Mouse (Mus musculus): Measurements from ENCODE around the gene Etv5. TPM values are rescaled to one million over a fixed set of nuclear protein-coding genes. Genes with fewer than 3 reads are reported as not detected.

Etv5 gene
- polyA plus RNA-seq, 1 experiment = 6.5 TPM

DNA sequence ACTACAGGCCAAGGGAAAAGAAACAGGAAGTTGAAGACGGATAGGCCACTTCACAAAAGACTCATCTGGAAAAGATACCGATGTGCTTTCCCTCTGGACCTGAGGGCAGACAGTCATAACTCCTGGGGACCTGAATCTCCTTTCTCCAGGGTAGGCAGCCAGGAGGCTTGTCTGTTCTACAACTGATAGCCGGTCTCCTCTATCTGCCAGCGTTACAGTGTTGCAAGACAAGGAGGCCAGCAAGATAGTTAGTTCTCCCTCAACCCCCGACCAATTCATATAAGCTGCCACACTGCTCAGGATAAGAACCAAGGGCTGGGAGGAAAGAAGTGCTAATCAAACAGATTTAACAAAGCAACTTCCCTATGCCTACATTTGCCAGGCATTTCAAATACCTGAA, 29.5 kb downstream of the Etv5 start:
- H3K4me3 ChIP-seq (ENCODE audit: extremely low read depth, insufficient read depth, insufficient read length) = no peak overlapping the region
- H3K36me3 ChIP-seq (ENCODE audit: control insufficient read depth, insufficient read depth, low read length) = no peaks in the 10 kb centered on the region
- no peak for DNase-seq (ENCODE audit: low read depth in 1 of 2, low spot score in 2 of 2)
- H3K4me1 ChIP-seq (ENCODE audit: control insufficient read depth, insufficient read depth, insufficient read length) = no peaks in the 10 kb centered on the region
- H3K27ac ChIP-seq (ENCODE audit: insufficient read depth, low read length) = no peak overlapping the region
- no peaks in the 10 kb centered on the region for H3K27me3 ChIP-seq (ENCODE audit: control insufficient read depth, insufficient read depth, low read length)
- TF ChIP-seq POLR2A (IDR thresholded peaks at IDR 0.05; ENCODE audit: low read depth, low read length) (no peak), CTCF (IDR thresholded peaks at IDR 0.05; ENCODE audit: extremely low read depth, insufficient read depth, insufficient read length, insufficient replicate concordance) (no peak)
- 82% methylated on average over 5 of the region's 5 CpGs for WGBS

DNA sequence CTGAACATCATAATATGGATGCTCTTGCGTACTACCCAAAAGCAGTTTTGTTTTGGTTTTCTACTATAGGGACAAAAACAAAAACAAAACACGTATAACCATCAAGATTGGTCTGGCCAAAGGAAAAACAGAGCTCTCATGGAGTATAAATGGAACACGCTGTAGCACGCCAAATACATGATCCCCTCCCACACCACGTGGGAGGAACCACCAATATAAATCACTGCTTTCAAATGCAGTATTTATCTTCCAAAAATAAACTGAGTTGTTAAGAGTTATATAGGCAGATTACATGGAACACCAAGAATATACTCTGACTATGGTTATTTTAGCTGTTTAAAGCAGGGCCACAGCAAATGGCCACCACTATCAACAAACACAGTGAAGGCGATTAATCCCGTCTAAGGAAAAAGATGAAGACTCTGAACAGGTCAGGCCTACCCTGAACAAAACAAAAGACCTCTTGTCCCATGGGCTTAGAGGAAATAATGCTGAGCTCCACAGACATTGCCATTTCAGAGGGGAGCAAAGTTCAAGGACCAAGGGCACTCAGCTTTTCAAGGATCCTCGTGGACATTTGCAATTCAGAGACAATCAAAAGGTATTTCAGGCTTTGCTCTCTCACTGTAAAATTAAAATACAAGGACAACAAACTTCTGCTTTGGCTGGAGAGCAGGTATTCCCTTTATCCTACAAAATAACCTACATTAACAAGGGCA, 30.7 kb downstream of the Etv5 start:
- Histone ChIP-seq H3K4me3 (ENCODE audit: extremely low read depth, insufficient read depth, insufficient read length) (no peak overlapping the region), H3K27ac (ENCODE audit: insufficient read depth, low read length) (no peak overlapping the region), H3K27me3 (ENCODE audit: control insufficient read depth, insufficient read depth, low read length) (no peaks in the 10 kb centered on the region), H3K4me1 (ENCODE audit: control insufficient read depth, insufficient read depth, insufficient read length) (no peaks in the 10 kb centered on the region), H3K36me3 (ENCODE audit: control insufficient read depth, insufficient read depth, low read length) (no peaks in the 10 kb centered on the region)
- 91% methylated on average over 8 of the region's 8 CpGs for WGBS
- no peak for DNase-seq (ENCODE audit: low read depth in 1 of 2, low spot score in 2 of 2)
- TF ChIP-seq POLR2A (IDR thresholded peaks at IDR 0.05; ENCODE audit: low read depth, low read length) (no peak), CTCF (IDR thresholded peaks at IDR 0.05; ENCODE audit: extremely low read depth, insufficient read depth, insufficient read length, insufficient replicate concordance) (no peak)

DNA sequence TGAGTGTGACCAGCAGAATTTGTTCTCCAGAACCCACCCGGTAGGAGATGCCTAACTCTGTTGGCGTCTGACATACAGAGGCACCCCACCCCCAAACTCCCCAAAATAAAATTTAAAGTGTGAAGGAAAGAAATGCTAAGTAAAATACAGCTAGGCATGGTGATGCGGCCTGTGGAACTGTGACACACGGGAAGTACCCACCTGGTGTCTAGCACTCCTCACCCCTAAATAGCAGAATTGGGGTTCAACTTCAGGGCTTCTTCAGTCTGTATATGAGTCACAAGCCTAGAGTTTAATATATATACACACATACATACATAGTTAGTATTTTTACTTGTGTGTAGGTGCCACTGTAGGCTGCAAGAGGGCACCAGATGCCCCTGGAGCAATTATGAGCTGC, 32.8 kb downstream of the Etv5 start:
- H3K4me1 ChIP-seq (ENCODE audit: control insufficient read depth, insufficient read depth, insufficient read length) = no peaks in the 10 kb centered on the region
- WGBS = 92% methylated on average over 4 of the region's 4 CpGs
- DNase-seq (ENCODE audit: low read depth in 1 of 2, low spot score in 2 of 2) = no peak
- H3K27me3 ChIP-seq (ENCODE audit: control insufficient read depth, insufficient read depth, low read length) = no peaks in the 10 kb centered on the region
- H3K27ac ChIP-seq (ENCODE audit: insufficient read depth, low read length) = no peak overlapping the region
- no peaks in the 10 kb centered on the region for H3K36me3 ChIP-seq (ENCODE audit: control insufficient read depth, insufficient read depth, low read length)
- no peak for TF ChIP-seq CTCF (IDR thresholded peaks at IDR 0.05; ENCODE audit: extremely low read depth, insufficient read depth, insufficient read length, insufficient replicate concordance)
- TF ChIP-seq POLR2A (IDR thresholded peaks at IDR 0.05; ENCODE audit: low read depth, low read length) = no peak
- no peak overlapping the region for H3K4me3 ChIP-seq (ENCODE audit: extremely low read depth, insufficient read depth, insufficient read length)

DNA sequence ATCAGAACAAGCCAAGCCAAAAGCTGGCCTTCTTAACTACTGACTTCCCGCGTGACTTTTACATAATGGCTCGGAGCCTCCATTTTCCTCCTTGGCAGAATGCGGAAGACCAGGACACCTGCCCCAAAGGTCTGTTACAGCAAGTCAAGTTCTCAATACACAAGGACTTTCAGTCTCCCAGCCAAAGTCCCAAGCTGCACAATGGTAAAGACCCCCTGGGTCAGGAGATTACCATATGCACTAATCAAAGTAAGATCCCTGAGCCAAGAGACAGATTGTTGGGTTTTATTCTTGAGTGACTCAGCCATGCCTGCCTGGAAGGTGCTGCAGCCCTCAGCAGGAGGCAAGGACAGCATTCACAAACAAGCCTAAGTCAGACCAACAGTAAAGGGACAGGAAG, 33.5 kb downstream of the Etv5 start:
- no peak for TF ChIP-seq POLR2A (IDR thresholded peaks at IDR 0.05; ENCODE audit: low read depth, low read length)
- no peak for TF ChIP-seq CTCF (IDR thresholded peaks at IDR 0.05; ENCODE audit: extremely low read depth, insufficient read depth, insufficient read length, insufficient replicate concordance)
- WGBS = 91% methylated on average over 4 of the region's 4 CpGs
- no peaks in the 10 kb centered on the region for H3K4me1 ChIP-seq (ENCODE audit: control insufficient read depth, insufficient read depth, insufficient read length)
- no peaks in the 10 kb centered on the region for H3K36me3 ChIP-seq (ENCODE audit: control insufficient read depth, insufficient read depth, low read length)
- H3K4me3 ChIP-seq (ENCODE audit: extremely low read depth, insufficient read depth, insufficient read length) = no peak overlapping the region
- no peak overlapping the region for H3K27ac ChIP-seq (ENCODE audit: insufficient read depth, low read length)
- no peaks in the 10 kb centered on the region for H3K27me3 ChIP-seq (ENCODE audit: control insufficient read depth, insufficient read depth, low read length)
- DNase-seq (ENCODE audit: low read depth in 1 of 2, low spot score in 2 of 2) = no peak

DNA sequence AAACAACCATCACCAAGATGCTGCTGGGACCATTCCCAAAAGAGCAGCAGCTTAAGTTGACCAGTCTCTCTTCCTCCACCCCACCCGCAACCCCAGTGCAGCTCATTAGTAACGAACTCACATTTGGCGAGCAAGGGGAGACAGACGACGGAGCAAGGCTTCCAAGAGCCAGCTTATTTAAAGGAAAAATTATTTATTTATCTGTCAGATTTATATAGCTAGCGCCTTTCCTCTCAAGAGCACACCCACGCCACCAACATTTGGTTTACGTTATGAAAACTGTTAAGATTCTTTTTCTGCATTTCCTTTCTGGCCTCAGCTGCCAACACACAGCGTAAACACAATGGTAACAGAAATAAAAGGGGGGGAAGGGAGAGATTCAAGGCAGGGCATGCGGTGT, 34.0 kb downstream of the Etv5 start:
- Histone ChIP-seq H3K27me3 (ENCODE audit: control insufficient read depth, insufficient read depth, low read length) (no peaks in the 10 kb centered on the region), H3K4me3 (ENCODE audit: extremely low read depth, insufficient read depth, insufficient read length) (no peak overlapping the region), H3K36me3 (ENCODE audit: control insufficient read depth, insufficient read depth, low read length) (no peaks in the 10 kb centered on the region), H3K27ac (ENCODE audit: insufficient read depth, low read length) (no peak overlapping the region), H3K4me1 (ENCODE audit: control insufficient read depth, insufficient read depth, insufficient read length) (no peaks in the 10 kb centered on the region)
- no peak for DNase-seq (ENCODE audit: low read depth in 1 of 2, low spot score in 2 of 2)
- TF ChIP-seq CTCF (IDR thresholded peaks at IDR 0.05; ENCODE audit: extremely low read depth, insufficient read depth, insufficient read length, insufficient replicate concordance) (no peak), POLR2A (IDR thresholded peaks at IDR 0.05; ENCODE audit: low read depth, low read length) (no peak)
- 91% methylated on average over 10 of the region's 10 CpGs for WGBS

DNA sequence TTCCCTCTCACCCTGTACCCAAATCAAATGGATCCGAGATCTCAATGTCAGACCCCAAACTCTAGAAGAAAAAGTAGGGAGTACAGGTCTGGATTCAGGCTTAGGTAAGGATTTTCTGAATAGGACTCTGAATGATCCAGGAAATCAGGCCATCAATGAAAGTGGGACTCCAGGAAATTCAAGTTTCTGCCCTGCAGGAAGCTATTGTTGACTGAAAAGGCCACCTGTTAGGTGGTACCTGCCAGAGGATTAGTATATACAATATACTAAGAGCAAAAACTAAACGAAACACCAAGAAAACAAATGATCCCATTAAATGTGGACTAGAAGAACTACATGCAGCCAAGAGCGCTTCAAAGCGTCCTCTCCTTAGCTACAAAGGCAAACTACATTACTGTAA, 35.8 kb downstream of the Etv5 start:
- H3K36me3 ChIP-seq (ENCODE audit: control insufficient read depth, insufficient read depth, low read length) = no peaks in the 10 kb centered on the region
- no peaks in the 10 kb centered on the region for H3K27me3 ChIP-seq (ENCODE audit: control insufficient read depth, insufficient read depth, low read length)
- no peak overlapping the region for H3K27ac ChIP-seq (ENCODE audit: insufficient read depth, low read length)
- 93% methylated on average over 4 of the region's 4 CpGs for WGBS
- DNase-seq (ENCODE audit: low read depth in 1 of 2, low spot score in 2 of 2) = no peak
- TF ChIP-seq CTCF (IDR thresholded peaks at IDR 0.05; ENCODE audit: extremely low read depth, insufficient read depth, insufficient read length, insufficient replicate concordance) = no peak
- TF ChIP-seq POLR2A (IDR thresholded peaks at IDR 0.05; ENCODE audit: low read depth, low read length) = no peak
- H3K4me3 ChIP-seq (ENCODE audit: extremely low read depth, insufficient read depth, insufficient read length) = no peak overlapping the region
- H3K4me1 ChIP-seq (ENCODE audit: control insufficient read depth, insufficient read depth, insufficient read length) = no peaks in the 10 kb centered on the region; the same call in 1 of the 2 replicates

DNA sequence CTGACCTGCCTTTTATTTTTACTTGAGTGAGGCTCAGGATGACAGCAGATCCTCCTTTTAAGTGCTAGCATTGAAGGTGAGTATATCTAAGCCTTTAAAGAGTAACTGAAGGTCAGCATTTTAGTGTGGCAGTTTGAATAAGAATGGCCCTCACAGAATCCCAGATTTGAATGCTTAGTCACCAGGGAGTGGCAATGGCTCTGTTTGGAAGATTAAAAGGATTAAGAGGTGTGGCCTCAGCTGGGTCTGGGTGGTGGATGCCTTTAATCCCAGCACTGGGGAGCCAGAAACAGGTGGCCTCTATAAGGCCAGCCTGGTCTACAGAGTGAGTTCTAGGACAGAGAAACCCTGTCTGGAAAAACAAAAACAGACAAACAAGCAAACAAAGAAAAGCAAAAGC, 36.9 kb downstream of the Etv5 start:
- H3K4me3 ChIP-seq (ENCODE audit: extremely low read depth, insufficient read depth, insufficient read length) = no peak overlapping the region
- no peak overlapping the region for H3K27ac ChIP-seq (ENCODE audit: insufficient read depth, low read length)
- H3K27me3 ChIP-seq (ENCODE audit: control insufficient read depth, insufficient read depth, low read length) = no peaks in the 10 kb centered on the region
- DNase-seq (ENCODE audit: low read depth in 1 of 2, low spot score in 2 of 2) = no peak
- no peaks in the 10 kb centered on the region; the same call in 1 of the 2 replicates for H3K4me1 ChIP-seq (ENCODE audit: control insufficient read depth, insufficient read depth, insufficient read length)
- H3K36me3 ChIP-seq (ENCODE audit: control insufficient read depth, insufficient read depth, low read length) = no peaks in the 10 kb centered on the region
- TF ChIP-seq CTCF (IDR thresholded peaks at IDR 0.05; ENCODE audit: extremely low read depth, insufficient read depth, insufficient read length, insufficient replicate concordance) = no peak
- no peak for TF ChIP-seq POLR2A (IDR thresholded peaks at IDR 0.05; ENCODE audit: low read depth, low read length)

All from spleen, adult 2 months (tissue).